In the genomic region with DNA sequence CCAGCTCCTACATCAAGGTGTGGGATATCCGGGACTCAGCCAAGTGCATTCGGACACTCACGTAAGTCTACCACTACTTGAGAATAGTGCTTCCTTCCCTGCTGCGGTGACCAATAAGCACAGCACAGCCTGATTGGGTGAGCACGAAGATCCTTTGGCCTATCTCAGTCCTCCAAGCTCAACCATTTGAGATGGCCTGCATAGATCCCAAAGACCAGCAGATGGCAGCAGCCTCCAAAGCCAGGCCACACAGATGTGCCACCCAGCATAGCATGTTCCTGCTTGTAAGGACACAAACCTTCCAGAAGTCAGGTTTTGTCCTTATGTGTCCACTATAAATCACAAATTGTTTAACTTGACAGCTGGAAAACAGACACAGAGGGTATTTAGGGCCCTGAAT, we compare ENCODE assay signal across 9 mouse cellular contexts. TPM values are rescaled to one million over a fixed set of nuclear protein-coding genes. Genes with fewer than 3 reads are reported as not detected.
A peak's percentile ranks its signal among the peaks of the same experiment; 100 is the strongest.
DNase-seq lines count a peak whose midpoint lies in the region; ATAC-seq and TF ChIP-seq lines count a peak whose summit lies in the region.
"Had no signal": no experiment of that assay in that cellular context is flagged by ENCODE, and none has a peak within 500 bp of the region (broad histone marks: within the 10 kb centered on the region; RNA-seq: fewer than 3 reads in every experiment).

No protein-coding gene starts in this region.

- no peaks in the 10 kb centered on the region for H3K27me3 ChIP-seq in C2C12 (ENCODE audit: control insufficient read depth, insufficient read depth, insufficient read length)
- peaks cover 6% of the 10 kb centered on the region; the same call in 1 of the 2 replicates for H3K27me3 ChIP-seq in embryonic facial prominence, embryonic 10.5 days (replicated peaks; ENCODE audit: low read depth, poor library complexity, severe bottlenecking)
- no peaks in the 10 kb centered on the region for H3K27me3 ChIP-seq in heart, adult 2 months (ENCODE audit: control insufficient read depth, insufficient read depth, low read length)
- no peaks in the 10 kb centered on the region for H3K27me3 ChIP-seq in limb, embryonic 13.5 days
- no peaks in the 10 kb centered on the region for H3K27me3 ChIP-seq in midbrain, embryonic 15.5 days (replicated peaks)
- H3K27me3 ChIP-seq: embryonic facial prominence, embryonic 12.5 days had no signal

- DNase-seq in adrenal gland, postnatal 14 days, result peak; percentile 82
- peak; percentile 84 for DNase-seq in embryonic facial prominence, embryonic 10.5 days (ENCODE audit: low spot score)
- peak; percentile 63 to 66 for DNase-seq in heart, adult 2 months
- peak; percentile 78 for DNase-seq in kidney, adult 18-20 months
- DNase-seq in spleen, postnatal 4 days (ENCODE audit: low spot score in 2 of 2), result peak; percentile 65 to 78

- no peaks in the 10 kb centered on the region for H3K79me2 ChIP-seq in C2C12 (ENCODE audit: control insufficient read depth, insufficient read depth)
- H3K79me2 ChIP-seq in heart, adult 2 months (replicated peaks; ENCODE audit: control insufficient read depth, insufficient read depth, low read length), result no peaks in the 10 kb centered on the region

- peak; percentile 73 for TF ChIP-seq EP300 in heart, adult 2 months (IDR thresholded peaks at IDR 0.05; ENCODE audit: insufficient read depth, low read depth, low read length)

- peaks cover 47% of the 10 kb centered on the region for H3K4me1 ChIP-seq in embryonic facial prominence, embryonic 10.5 days
- H3K4me1 ChIP-seq in heart, adult 2 months (ENCODE audit: control insufficient read depth, insufficient read depth, low read length), result peaks cover 1% of the 10 kb centered on the region; the same call in 1 of the 2 replicates
- H3K4me1 ChIP-seq in limb, embryonic 13.5 days, result peaks cover 12% of the 10 kb centered on the region
- peaks cover 11% of the 10 kb centered on the region for H3K4me1 ChIP-seq in midbrain, embryonic 15.5 days

- H3K9me3 ChIP-seq in embryonic facial prominence, embryonic 10.5 days, result no peaks in the 10 kb centered on the region
- no peaks in the 10 kb centered on the region for H3K9me3 ChIP-seq in limb, embryonic 13.5 days
- no peaks in the 10 kb centered on the region for H3K9me3 ChIP-seq in midbrain, embryonic 15.5 days
- H3K9me3 ChIP-seq: embryonic facial prominence, embryonic 12.5 days had no signal

- no peak overlapping the region for H3K9ac ChIP-seq in heart, adult 2 months (ENCODE audit: low read depth, low read length)
- H3K9ac ChIP-seq in limb, embryonic 13.5 days, result no peak overlapping the region
- H3K9ac ChIP-seq in midbrain, embryonic 15.5 days, result no peak overlapping the region
- H3K9ac ChIP-seq: embryonic facial prominence, embryonic 12.5 days had no signal

- H3K36me3 ChIP-seq in C2C12 (ENCODE audit: control insufficient read depth, insufficient read depth), result no peaks in the 10 kb centered on the region
- peaks cover 72% of the 10 kb centered on the region for H3K36me3 ChIP-seq in embryonic facial prominence, embryonic 10.5 days (replicated peaks)
- H3K36me3 ChIP-seq in heart, adult 2 months (ENCODE audit: control insufficient read depth, insufficient read depth, low read length), result no peaks in the 10 kb centered on the region
- peaks cover 72% of the 10 kb centered on the region for H3K36me3 ChIP-seq in limb, embryonic 13.5 days
- H3K36me3 ChIP-seq in midbrain, embryonic 15.5 days (replicated peaks), result peaks cover 32% of the 10 kb centered on the region

- H3K4me2 ChIP-seq in limb, embryonic 13.5 days (replicated peaks), result no peak overlapping the region
- no peak overlapping the region for H3K4me2 ChIP-seq in midbrain, embryonic 15.5 days
- H3K4me2 ChIP-seq: embryonic facial prominence, embryonic 12.5 days had no signal

- intact Hi-C loops in heart, adult 2 months (cut with DNase I), result loop anchor here (1.0 to 5.0 kb wide), 3 partner anchors 43 to 352 kb away; no protein-coding TSS in a partner anchor

- 10% methylated on average over 5 of the region's 5 CpGs for WGBS in embryonic facial prominence, embryonic 10.5 days
- WGBS in heart, adult 2 months, result 7% methylated on average over 5 of the region's 5 CpGs
- 7% methylated on average over 5 of the region's 5 CpGs for WGBS in limb, embryonic 13.5 days
- 6% methylated on average over 5 of the region's 5 CpGs for WGBS in midbrain, embryonic 15.5 days

- no peak for TF ChIP-seq POLR2A in heart, adult 2 months (IDR thresholded peaks at IDR 0.05; ENCODE audit: insufficient read depth, low read depth, low read length)

- H3K79me3 ChIP-seq in C2C12 (ENCODE audit: low read depth), result no peaks in the 10 kb centered on the region

- H3K27ac ChIP-seq in embryonic facial prominence, embryonic 10.5 days (replicated peaks), result no peak overlapping the region
- H3K27ac ChIP-seq in heart, adult 2 months, result no peak overlapping the region
- H3K27ac ChIP-seq in limb, embryonic 13.5 days, result no peak overlapping the region
- H3K27ac ChIP-seq in midbrain, embryonic 15.5 days, result no peak overlapping the region
- H3K27ac ChIP-seq: embryonic facial prominence, embryonic 12.5 days had no signal

- H3ac ChIP-seq in C2C12 (ENCODE audit: control insufficient read depth, insufficient read length, low read depth), result no peak overlapping the region

- no peak overlapping the region for H3K4me3 ChIP-seq in C2C12 (ENCODE audit: insufficient read depth, poor library complexity, severe bottlenecking)
- no peak overlapping the region for H3K4me3 ChIP-seq in embryonic facial prominence, embryonic 10.5 days
- no peak overlapping the region for H3K4me3 ChIP-seq in heart, adult 2 months
- no peak overlapping the region for H3K4me3 ChIP-seq in limb, embryonic 13.5 days
- no peak overlapping the region for H3K4me3 ChIP-seq in midbrain, embryonic 15.5 days
- H3K4me3 ChIP-seq: embryonic facial prominence, embryonic 12.5 days had no signal

- peak; percentile 71 for TF ChIP-seq CTCF in C2C12 (IDR thresholded peaks at IDR 0.05; ENCODE audit: control insufficient read depth, insufficient read depth, insufficient read length)
- peak; percentile 91 for TF ChIP-seq CTCF in heart, adult 2 months (IDR thresholded peaks at IDR 0.05)

- peak; percentile 70 for ATAC-seq in limb, embryonic 13.5 days (ENCODE audit: low FRiP score, low read depth)
- peak; percentile 74 for ATAC-seq in midbrain, embryonic 15.5 days (replicated peaks)

TF ChIP-seq in C2C12, 6 proteins besides CTCF, POLR2A, EP300 and RAD21:
- no peak for TF ChIP-seq CEBPB (IDR thresholded peaks at IDR 0.05; ENCODE audit: low read depth)
- no peak for TF ChIP-seq MYOG (IDR thresholded peaks at IDR 0.05; ENCODE audit: control insufficient read depth, extremely low read depth, insufficient read length)
- TF ChIP-seq FOSL1 (IDR thresholded peaks at IDR 0.05; ENCODE audit: insufficient read depth, low read length, poor library complexity, severe bottlenecking), result no peak
- TF ChIP-seq USF1 (IDR thresholded peaks at IDR 0.05; ENCODE audit: low read depth), result no peak
- TF ChIP-seq MYOD1 (IDR thresholded peaks at IDR 0.05; ENCODE audit: control insufficient read depth, insufficient read length, low read depth), result no peak
- TF ChIP-seq MAX (IDR thresholded peaks at IDR 0.05), result no peak

RNA-seq across cellular contexts. Expression of a gene that starts 38.9 kb away (rescaled TPM):
- 0.66 TPM for polyA plus RNA-seq in C2C12 (2012; fragmentation: generic; extraction: Trizol)
- total RNA-seq in adrenal gland, postnatal 14 days (2021), result 2.7 and 12.5 TPM in 2 replicates
- polyA plus RNA-seq in embryonic facial prominence, embryonic 10.5 days (2016; fragmentation: Nextera tagmentation; extraction: Ambion mirVana), result 6.5 and 7.3 TPM in 2 replicates
- total RNA-seq in heart, adult 2 months (2021), result under 1 TPM; 0.78 to 0.98 TPM
- polyA plus RNA-seq in heart, adult 2 months (2012; rRNA removed), result 1.7 and 2.7 TPM in 2 replicates
- 5.5 and 5.6 TPM in 2 replicates for polyA plus RNA-seq in limb, embryonic 13.5 days (2015; fragmentation: Nextera tagmentation; extraction: Ambion mirVana)
- 58.9 and 62.0 TPM in 2 replicates for polyA plus RNA-seq in midbrain, embryonic 15.5 days (2015; fragmentation: Nextera tagmentation; extraction: Ambion mirVana)

RNA-seq across cellular contexts. Expression of a gene that starts 42.5 kb away (rescaled TPM):
- not detected for polyA plus RNA-seq in C2C12 (2012; fragmentation: generic; extraction: Trizol)
- not detected in 2 replicates for total RNA-seq in adrenal gland, postnatal 14 days (2021)
- 0.42 and 0.58 TPM in 2 replicates for polyA plus RNA-seq in embryonic facial prominence, embryonic 10.5 days (2016; fragmentation: Nextera tagmentation; extraction: Ambion mirVana)
- not detected for total RNA-seq in heart, adult 2 months (2021)
- not detected in 2 replicates for polyA plus RNA-seq in heart, adult 2 months (2012; rRNA removed)
- polyA plus RNA-seq in limb, embryonic 13.5 days (2015; fragmentation: Nextera tagmentation; extraction: Ambion mirVana), result 0.17 TPM in 1 of 2 replicates, not detected in the other
- polyA plus RNA-seq in midbrain, embryonic 15.5 days (2015; fragmentation: Nextera tagmentation; extraction: Ambion mirVana), result not detected in 2 replicates
